Mouse (Mus musculus) MN1 (cell line): ENCODE data around the gene Adrm1.

Experiments used
- DNase-seq: peaks from one replicate; pipeline ENCODE4 v3.0.0-alpha.2; 2016; ENCODE audit warnings: low spot score

Adrm1 gene

DNA sequence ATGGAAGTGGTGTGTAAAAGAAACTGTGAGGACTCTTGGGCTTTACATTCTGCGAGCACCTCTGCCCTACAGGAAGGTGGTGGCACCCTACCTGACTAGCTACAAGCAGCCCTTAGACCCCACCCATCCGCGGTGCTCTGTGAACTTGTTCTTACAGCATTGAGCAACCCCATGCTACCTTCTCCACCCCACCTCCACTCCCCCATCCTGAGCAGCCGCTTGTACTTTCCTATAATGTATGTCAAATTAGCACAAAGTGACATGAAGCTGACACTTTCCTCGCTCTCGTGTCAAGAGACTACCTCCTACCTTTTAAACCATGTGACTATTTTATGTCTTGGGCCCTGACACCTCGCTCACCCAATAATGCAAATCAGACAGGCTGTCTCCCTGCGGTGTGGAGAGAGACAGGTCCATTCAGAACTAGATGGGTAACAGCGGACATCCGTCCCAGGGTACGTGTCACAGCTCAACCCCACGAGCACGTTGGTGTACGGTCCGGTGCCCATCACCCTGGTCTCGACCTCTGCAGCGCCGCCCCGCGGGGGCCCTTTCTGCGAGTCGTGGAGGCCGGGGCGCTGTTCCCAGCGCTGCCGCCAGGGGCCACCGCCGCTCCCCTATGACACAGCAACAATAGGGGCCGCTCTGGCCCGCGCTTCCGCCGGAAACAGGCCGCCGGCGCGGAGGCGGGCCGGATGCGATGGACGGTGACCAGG is at the start of gene Adrm1:
Gene Adrm1, plus strand, starts transcription at position 680 of the 716 bp plus-strand sequence.
- peak; percentile 99 for DNase-seq

DNA sequence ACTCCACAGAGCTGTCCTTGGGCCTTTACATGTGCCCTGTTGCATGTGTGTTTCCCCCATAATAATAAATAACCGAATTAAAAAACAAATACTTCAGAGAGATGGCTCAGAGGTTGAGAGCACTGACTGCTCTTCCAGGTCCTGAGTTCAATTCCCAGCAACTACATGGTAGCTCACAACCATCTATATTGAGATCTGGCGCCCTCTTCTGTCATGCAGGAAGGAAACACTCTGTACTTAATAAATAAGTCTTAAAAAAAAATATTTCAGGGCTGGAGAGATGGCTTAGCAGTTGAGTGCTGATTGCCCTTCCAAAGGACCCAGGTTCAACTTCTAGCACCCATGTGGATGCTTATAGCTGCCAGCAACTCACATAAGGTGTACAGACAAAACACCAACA is 47.1 kb upstream of the Adrm1 start:
- no peak for DNase-seq

DNA sequence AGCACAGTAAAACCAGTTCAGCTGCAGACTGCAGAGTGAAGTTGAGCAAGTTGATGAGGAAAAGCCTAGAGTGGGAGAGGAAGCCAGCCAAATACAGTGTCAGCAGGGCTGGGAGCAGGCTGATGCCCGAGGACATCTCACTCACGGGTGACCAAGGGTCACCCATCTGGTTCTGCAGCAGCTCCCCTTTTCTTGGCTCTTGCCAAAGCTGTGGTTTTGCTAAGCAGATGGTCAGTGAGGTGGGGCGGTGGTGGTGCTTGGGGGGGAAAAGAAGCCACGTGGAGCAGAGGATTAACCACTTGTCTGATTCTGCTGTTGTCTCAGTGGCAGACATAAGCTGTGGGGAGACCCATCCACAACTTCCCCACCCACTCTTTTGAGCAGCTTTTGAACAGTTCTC is 45.1 kb upstream of the Adrm1 start:
- DNase-seq: no peak

DNA sequence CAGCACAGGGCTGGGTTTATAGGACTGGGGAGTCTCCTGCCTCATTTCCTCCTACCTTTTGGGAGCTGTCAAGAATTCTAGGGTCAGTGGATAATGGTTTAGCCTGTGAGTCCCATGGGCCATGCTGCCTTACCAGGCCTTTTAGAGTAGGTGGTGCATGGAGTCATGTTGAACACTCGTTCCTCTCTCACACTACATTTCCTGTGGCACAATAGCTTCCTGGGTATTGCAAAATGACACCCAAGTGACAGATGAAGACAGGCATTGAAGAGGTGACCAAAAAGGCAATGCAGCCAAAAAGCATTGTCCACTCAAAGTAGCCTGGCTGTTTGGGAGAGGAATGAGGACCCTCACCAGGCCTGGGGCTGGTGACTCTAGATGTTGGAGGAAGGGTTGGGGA is 43.6 kb upstream of the Adrm1 start:
- no peak for DNase-seq

DNA sequence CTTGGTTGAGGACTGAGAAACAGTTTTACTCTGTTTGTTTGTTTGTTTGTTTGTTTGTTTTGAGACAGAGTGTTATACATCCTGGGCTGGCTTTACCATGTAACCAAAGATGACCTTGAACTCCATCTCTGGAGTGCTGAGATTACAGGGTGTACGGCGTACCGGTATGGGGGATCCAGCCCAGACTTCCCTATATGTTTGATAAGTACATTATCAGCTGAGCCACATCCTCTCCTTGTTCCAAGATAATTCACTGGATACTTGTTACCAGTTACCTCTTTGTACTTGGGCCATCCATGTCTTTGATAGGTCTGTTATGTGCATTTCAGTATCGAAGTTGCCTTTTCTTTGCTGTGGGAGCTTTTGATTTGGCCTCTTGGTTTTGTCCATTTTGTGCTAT is 38.1 kb upstream of the Adrm1 start:
- no peak for DNase-seq

DNA sequence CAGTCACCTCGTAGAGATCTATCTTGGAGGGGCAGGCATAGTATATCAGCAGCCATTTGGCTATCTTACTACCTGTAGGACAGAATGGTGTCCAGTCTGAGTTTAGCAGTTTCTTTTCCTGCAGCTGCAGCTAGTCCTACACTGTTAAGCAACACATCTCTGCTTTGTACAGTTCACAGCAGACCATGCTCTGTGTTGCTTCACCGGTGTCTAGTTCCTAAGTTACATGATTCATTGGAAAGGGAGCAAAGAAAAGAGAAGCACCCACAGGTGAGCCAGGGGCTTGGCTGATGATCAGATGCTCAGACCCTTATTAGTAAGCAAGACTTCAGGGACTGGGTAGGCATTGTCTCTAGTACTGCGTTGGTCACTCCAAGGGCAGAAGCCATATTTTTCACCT is 37.4 kb upstream of the Adrm1 start:
- DNase-seq: no peak

DNA sequence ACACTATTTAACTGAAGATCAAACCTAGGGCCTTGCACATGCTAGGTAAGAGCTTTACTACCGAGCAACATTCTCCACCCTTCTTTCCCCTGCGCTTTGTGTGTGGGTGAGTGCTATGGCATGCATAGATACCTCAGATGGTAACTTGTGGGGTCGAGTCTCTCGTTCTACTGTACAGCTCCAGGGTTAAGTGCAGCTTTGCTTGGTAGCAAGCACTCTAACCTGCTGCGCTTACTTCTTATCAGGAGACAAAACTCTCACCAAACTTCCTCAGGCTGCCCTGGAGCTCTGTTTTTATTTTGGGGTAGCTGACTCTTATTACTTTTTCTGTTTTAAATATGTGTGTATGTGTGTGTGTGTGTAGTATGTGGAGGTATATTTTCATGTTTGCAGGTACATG is 35.9 kb upstream of the Adrm1 start:
- no peak for DNase-seq

DNA sequence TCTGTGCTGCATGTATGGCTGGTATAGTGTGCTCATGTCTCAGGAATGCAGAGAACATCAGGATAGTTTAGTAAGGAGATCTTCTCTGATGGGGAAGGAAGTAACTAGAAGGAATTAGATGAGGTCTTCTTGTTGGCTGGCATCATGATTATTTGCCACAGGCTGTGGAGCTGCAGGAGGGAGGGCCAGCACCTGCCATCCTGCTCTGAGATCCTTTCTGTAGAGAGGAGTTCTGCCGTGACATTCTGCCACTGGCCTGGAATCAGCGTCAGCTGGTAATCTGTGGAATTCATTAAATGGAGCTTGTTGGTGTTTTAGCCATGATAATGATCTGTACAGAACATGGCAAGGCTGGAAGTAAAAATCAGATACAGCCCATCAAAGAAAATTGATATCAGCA is 25.2 kb upstream of the Adrm1 start:
- DNase-seq: no peak

DNA sequence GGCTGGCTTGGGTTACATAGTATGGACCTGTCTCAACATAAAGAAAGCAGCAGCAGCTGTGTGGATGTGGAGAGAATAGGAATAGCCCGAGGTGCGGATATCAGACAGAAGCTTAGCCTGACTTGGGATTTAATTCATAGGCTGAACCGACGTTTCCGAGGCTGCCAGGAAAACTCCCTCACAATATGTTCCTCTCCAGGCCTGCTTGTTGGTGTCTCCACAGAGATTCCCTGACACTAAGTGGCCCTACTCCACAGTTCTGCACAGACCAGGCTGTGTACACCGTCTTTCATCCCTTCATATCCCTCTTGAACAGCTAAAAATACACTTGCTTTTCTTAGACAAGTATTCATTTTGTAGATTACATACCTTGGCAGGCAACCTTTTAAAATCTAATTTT is 23.9 kb upstream of the Adrm1 start:
- no peak for DNase-seq

DNA sequence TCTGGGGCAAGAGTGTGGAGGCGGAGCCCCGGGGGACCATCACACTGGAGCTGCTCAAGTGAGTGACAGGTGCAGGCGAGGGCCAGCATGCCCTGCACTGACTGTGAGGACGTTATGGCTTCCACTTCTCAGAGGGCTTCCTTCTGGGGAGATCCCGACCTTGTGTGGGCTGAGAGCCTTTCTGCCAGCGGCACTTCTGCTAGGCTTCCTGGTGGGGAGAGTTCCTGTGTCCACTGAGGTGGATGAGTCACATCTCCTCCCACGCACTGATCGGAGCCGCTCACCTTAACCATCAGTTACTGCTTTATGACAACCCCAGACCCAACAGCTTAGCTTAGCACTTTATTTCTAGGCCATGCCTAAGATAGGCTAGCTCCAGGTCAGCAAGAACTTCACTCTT is 22.7 kb upstream of the Adrm1 start:
- DNase-seq: no peak

DNA sequence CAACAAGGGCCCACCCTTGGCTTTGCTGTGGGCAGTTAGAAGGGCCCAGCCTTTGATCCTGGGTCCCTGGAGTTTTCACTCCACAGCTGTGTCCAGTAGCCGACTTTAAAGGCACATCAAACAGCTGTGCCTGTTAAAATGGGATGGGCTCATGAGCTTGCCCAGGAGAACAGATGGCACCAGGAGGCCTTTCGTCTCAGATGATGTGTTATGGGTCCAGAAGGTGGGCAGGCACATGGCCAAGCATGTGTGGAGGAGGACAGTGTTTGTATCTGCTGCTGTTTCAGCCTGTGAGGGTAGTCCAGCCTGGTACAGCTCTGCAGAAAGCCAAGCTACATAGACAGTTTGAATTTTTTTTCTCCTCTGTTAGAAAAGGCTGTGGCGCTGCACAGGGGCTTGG is 16.5 kb upstream of the Adrm1 start:
- DNase-seq: peak; percentile 71

DNA sequence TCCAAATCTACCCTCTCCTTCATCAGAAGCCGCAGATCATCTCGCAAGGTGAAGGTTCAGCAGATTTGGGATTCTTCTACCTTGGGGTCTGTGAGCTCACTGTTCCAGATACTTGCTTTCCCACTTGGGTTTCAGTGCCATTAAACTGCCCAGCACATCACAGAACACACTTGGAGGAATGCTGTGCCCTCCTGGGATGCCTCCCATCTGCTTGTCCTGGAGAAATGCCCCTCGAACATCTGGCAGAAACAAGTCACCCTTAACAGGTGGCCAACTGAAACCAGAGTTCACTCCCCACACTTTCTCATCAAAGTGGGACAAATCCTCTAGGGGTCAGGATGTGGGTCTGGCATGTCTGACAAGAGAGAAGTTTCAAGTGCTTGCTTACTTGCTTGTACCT is 12.7 kb upstream of the Adrm1 start:
- DNase-seq: no peak

DNA sequence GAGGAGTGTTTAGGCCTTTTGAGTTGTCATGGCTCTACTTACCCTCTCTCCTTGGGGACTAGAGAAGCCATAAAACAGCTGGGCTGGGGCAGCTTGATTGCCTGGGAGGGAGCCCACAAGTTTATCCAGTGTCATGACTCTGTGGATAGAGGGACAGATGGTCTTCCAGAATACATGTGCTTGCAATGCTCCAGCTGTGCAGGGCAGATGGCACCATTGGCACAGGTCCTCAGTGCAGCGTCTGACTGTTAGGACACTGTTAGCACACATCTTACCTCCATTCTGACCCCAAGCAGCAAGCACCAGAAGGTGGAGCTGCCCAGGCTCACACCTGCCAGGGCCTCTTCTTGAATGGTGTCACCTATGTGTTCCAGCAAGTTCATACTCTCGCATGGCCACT is 5.4 kb upstream of the Adrm1 start:
- DNase-seq: no peak

DNA sequence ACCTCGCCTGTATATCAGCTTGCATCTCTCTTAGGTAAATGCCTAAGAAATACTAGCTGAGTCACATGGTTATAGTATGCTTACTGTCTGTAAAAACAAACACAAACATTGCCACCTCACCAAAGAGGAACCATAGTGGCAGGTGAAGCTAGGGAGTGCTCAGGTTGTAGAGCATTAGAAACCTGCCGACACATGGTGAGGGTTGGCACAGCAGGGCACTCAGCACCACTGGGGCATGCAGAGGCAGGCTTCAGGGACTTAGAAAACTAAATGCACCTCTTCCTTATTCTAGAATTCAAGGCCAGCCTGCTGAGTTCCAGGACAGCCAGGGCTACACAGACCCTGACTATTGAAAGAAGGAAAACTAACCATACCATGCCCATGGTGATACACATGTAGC is 4.4 kb upstream of the Adrm1 start:
- DNase-seq: no peak

DNA sequence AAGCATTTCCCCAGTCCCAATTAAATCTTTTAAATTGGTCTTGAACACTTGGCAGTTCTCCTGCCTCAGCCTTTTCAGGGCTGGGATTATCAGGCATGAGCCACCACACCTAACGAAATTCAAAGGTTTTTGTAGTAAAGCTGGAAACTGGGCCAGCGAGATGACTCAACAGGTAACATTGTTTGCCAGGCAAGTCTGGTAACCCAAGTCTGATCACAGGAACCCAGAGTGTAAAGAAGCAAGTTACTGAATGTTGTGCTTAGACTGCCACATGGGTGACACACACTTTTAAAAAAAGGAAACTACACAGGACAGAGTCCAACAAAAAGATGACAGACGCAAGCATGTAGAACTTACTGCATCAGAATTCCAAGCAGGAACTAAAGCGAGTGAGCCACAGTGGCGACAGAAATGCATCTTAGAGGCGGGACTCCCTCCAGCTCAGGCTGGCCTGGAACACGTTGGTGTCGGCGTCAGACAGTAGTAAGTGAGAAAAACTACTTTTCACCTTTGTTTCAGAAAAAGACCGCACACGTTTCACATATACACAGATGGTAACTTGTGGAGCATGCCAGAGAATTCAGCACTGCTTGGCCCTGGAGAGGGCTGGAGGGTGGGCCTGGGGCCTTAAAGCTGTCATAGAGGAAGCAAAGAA is 1.0 kb upstream of the Adrm1 start:
- DNase-seq: no peak

DNA sequence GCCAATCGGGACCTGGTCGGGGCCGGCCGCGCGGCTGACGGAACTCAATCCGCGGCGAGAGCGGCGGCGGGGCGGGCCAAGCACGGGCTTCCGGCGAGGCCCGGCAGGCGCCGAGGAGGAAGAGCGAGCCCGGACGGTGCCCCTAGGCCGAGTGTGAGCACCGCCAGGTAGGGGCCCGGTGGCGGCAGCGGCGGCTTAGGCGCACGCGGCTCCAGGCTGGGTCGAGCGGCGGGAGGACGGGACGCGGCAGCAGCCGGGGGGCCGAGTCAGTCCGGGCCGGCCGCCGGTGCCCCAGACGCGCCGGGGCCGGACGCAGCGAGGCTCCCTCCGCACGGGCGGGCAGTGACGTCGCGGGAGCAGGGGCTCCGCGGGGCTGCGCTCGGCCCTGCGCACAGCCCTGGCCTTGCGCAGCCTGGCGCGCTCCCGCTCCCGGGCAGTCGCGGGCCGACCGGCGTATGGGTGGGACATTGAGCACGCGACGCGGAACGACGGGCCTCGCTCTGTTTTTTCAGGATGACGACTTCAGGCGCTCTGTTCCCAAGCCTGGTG is 311 bp downstream of the Adrm1 start:
- DNase-seq: peak; percentile 74

DNA sequence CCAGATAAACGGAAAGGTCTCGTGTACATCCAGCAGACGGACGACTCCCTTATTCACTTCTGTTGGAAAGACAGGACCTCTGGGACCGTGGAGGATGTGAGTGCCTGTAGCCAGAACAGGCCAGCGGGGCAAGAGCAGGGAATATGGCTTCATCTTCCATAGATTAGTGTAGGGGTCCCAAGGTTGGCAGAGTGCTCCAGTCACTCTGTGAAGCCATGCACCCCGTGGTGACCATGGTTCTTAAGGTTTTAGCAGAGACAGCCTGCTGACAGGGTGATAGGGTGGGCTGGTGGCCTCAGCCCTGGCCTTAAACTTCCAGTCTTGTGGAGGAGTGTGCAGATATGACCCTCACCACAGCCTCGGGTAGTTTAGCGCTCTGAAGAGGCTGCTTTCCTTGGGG is 867 bp downstream of the Adrm1 start:
- peak; percentile 28 for DNase-seq

DNA sequence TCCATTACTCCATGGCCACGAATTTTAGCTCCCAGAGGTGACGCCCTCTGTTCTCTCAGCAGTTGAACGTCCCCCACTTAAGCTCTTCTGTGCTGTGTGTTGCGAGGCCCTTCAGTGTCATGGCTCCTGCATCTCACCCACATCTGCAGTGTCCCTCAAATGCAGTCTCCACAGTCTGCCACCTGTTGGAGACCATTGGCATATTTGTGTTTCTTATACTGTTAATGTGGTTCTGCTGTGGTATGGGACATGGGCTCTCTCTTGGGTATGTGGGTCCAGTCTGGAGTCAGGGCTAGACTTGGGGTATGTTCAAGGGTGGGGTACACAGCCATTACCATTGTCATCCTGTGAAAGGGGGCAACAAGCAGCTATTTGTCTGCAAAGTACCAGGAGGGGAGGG is 1.9 kb downstream of the Adrm1 start:
- peak; percentile 73 for DNase-seq

DNA sequence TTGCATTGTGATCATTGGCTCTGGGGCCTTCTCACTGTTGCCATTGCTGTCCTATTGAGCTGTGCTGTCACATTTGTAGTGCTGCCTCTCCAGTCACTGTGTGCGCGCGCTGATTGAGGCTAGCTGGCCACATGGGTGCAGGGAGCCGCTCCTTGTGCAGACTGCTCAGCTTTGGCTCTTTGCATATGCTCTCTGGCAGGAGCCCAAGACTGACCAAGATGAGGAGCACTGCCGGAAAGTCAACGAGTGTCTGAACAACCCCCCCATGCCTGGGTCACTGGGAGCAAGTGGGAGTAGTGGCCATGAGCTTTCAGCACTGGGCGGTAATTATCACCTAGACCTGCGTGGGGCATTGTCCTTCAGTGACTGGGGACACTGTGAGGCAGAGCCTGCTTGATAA is 2.4 kb downstream of the Adrm1 start:
- DNase-seq: peak; percentile 57

DNA sequence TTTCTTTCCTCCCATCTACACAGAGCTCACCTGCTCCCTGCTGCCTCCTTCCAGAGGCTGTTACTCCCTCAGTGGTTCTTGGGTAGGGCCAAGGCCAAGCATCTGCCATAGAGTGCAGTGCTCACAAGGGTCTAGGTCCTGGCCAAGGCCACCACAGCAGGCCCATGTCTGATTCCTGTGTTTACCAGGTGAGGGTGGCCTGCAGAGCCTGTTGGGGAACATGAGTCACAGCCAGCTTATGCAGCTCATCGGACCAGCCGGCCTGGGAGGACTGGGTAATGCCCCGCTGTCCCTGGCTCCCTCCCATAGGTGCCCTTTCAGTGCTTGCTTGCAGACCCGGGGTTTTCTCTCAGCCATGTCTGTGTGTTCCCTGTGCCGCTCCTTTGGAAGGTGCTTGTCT is 2.8 kb downstream of the Adrm1 start:
- peak; percentile 35 for DNase-seq

DNA sequence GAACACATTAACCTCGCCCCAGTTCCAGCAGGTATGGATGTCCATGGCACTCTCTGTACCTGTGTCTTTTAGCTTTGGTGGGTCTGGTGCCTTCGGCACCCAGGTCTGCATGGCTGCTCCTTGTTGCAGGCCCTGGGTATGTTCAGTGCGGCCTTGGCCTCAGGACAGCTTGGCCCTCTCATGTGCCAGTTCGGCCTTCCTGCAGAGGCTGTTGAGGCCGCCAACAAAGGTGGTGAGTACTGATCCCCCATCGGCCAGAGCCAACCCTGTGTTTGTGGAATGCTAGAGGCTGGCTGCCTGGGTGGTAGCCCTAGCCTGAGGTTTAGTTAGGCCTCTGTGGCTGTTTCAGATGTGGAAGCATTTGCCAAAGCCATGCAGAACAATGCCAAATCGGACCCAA is 4.4 kb downstream of the Adrm1 start:
- no peak for DNase-seq

DNA sequence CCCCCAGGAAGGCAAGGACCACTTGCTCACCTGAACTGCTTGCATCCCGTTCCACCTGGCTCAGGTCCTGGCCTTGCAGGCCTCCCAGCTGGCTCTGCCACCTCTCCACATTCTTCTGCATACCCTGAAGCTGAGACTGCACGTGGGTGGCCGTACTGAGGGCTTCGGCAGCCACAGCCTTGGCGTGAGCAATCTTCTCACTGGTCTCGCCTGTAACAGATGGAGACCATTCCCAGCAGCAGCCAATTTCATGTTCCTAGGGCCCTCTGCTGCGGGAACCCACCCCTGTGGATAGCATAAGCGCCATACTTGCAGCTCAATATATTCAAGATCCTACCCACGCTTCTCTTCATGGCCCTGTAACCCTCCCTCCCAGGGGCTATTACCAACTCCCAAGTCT is 10.3 kb downstream of the Adrm1 start:
- no peak for DNase-seq

DNA sequence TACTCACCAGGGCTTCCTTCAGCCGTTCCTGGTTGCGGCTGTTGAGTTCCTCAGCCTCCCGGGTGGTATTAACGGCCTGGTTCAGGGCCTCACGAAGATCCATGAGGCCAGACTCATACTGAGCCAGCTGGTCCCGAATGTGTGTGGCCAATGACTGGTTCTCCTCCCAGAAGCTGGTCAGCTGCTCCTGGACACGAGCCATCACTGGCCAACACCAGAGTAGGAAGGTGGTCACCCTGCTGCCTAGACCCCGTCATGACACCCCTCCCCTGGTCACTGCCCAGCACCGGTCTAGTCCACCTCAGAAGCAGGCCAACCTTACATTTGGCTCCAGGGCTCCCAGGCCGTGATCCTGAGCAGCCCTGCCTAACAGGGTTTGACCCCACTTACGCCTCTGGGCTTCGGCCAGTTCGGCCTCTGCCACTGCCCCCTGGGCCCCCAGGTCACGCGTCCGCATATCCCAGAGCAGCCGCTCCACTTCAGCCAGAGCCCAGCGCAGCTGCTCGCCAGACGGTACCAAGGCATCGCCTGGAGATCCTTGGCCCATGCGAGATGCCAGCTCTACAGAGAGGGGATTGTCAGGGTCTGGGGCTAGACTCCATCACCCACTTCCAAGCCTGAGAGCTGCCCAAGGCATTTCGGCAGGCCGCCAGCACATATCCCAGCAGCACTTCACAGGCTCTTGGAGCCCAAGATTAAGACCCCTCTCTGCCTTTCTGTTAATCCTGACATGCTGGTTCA is 12.9 kb downstream of the Adrm1 start:
- DNase-seq: no peak
